Mouse (Mus musculus) midbrain, embryonic 14.5 days (tissue): ENCODE measurements at regions not wholly inside any gene's neighbourhood (a gene's known extent, or its start where the extent isn't known, plus 50 kb on each side); places are given as distances from the start of the nearest gene placed in this dataset.

Source experiments
- ATAC-seq: fragments of 200-750 bp; cut with Nextera tagmentation; 2 replicates; pipeline ENCODE4 v1.8.0; 2017; ENCODE audit warnings: moderate number of reproducible peaks, moderate library complexity; ENCODE audit not compliant: low FRiP score, low TSS enrichment
- DNase-seq: peaks from one replicate; pipeline ENCODE4 v3.0.0-alpha.2; 2015
- H3K27ac ChIP-seq: fragments of 300-500 bp; sonication (generic); replicated peaks from 2 replicates; pipeline ENCODE4 v1.5.1; 2014; ENCODE audit warnings: mild to moderate bottlenecking, low read depth, low read length, moderate library complexity
- H3K27me3 ChIP-seq: fragments of 300-500 bp; sonication (generic); 2 replicates; pipeline ENCODE4 v1.6.1; 2014; ENCODE audit warnings: low read length, control low read depth, mixed read lengths; ENCODE audit not compliant: control insufficient read depth, insufficient read depth
- H3K36me3 ChIP-seq: fragments of 300-500 bp; sonication (generic); 2 replicates; pipeline ENCODE4 v1.6.1; 2014; ENCODE audit warnings: low read length, control low read depth; ENCODE audit not compliant: control insufficient read depth, insufficient read depth
- H3K4me1 ChIP-seq: fragments of 300-500 bp; sonication (generic); 2 replicates; pipeline ENCODE4 v1.6.1; 2014; ENCODE audit warnings: mild to moderate bottlenecking, antibody characterized with exemption, low read length, control low read depth; ENCODE audit not compliant: control insufficient read depth, insufficient read depth
- H3K4me2 ChIP-seq: fragments of 300-500 bp; sonication (generic); 2 replicates; pipeline ENCODE4 v1.6.1; 2014; ENCODE audit warnings: mild to moderate bottlenecking, low read length, moderate library complexity
- H3K4me3 ChIP-seq: fragments of 300-500 bp; sonication (generic); replicated peaks from 2 replicates; pipeline ENCODE4 v1.5.1; 2014; ENCODE audit warnings: low read depth, low read length
- H3K9ac ChIP-seq: fragments of 300-500 bp; sonication (generic); replicated peaks from 2 replicates; pipeline ENCODE4 v1.6.1; 2014; ENCODE audit warnings: mild to moderate bottlenecking, low read length, moderate library complexity
- H3K9me3 ChIP-seq: fragments of 300-500 bp; sonication (generic); 2 replicates; pipeline ENCODE4 v1.6.1; 2016; ENCODE audit warnings: low read length, control low read depth, mixed read lengths; ENCODE audit not compliant: control insufficient read depth
- WGBS: fragments of 180-500 bp; shearing (Covaris S2); extraction: QIAGEN DNeasy Blood & Tissue Kit; methylation state at CpG from one replicate; pipeline ENCODE4 v1.1.7; 2014; 5-methylcytosine and 5-hydroxymethylcytosine counted together

DNA sequence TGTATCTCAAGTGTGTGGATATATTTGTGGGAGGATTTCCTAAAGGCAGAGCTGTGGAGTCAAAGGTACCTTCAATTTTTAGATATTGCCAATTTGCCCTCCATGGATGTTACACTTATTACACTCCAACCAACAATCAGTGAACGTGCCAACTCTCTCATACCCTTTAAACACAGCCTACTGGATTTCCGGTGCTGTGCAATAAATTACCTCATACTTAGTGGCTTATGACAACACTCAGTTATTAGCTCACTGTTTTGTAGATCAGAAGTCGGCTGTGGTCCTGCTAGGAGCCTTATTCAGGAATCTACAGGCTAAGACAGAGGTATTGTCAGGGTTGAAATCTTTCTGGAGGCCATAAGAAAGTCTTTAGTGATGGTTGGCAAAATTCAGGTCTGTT lies 77.2 kb downstream of the Ddx3x start:
- DNase-seq: no peak
- Histone ChIP-seq H3K27ac (no peak overlapping the region), H3K9ac (no peak overlapping the region), H3K4me2 (no peak overlapping the region), H3K9me3 (no peaks in the 10 kb centered on the region), H3K4me3 (no peak overlapping the region), H3K4me1 (no peaks in the 10 kb centered on the region), H3K36me3 (no peaks in the 10 kb centered on the region), H3K27me3 (no peaks in the 10 kb centered on the region)
- ATAC-seq: no peak
- 84% methylated on average over 3 of the region's 3 CpGs for WGBS

DNA sequence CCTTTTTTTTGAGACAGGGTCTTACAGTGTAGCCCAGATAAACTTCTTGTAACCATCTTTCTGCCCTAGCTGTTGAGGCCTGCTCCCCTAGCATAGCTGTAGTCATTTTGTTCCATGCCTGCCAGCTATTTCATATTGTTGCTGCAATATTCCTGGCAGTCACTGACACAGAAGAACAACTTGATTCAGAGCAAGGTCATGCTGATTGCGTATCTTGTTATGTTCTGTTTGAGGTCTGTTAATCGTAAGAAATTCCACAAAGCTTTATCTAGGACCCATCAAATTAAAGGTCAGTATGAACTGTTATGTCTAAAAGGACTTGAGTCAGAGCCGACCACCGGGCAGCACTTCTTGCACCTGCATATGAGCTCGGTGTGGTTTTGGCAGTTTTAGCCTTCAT lies 79.7 kb downstream of the Ddx3x start:
- Histone ChIP-seq H3K4me1 (no peaks in the 10 kb centered on the region), H3K9me3 (no peaks in the 10 kb centered on the region), H3K4me2 (no peak overlapping the region), H3K4me3 (no peak overlapping the region), H3K9ac (no peak overlapping the region), H3K27ac (no peak overlapping the region), H3K36me3 (no peaks in the 10 kb centered on the region), H3K27me3 (no peaks in the 10 kb centered on the region)
- ATAC-seq (no peak), DNase-seq (no peak)
- 94% methylated on average over 5 of the region's 5 CpGs for WGBS

- Histone ChIP-seq H3K27ac (no peak overlapping the region), H3K9me3 (no peaks in the 10 kb centered on the region), H3K27me3 (no peaks in the 10 kb centered on the region), H3K9ac (no peak overlapping the region), H3K36me3 (no peaks in the 10 kb centered on the region), H3K4me3 (no peak overlapping the region), H3K4me2 (no peak overlapping the region), H3K4me1 (no peaks in the 10 kb centered on the region)
- 85% methylated on average over 4 of the region's 4 CpGs for WGBS
- ATAC-seq: no peak
- no peak for DNase-seq
These were observed 89.5 kb downstream of the Ddx3x start for GRCm38 (mm10) chrX:13370319-13370718.

DNA sequence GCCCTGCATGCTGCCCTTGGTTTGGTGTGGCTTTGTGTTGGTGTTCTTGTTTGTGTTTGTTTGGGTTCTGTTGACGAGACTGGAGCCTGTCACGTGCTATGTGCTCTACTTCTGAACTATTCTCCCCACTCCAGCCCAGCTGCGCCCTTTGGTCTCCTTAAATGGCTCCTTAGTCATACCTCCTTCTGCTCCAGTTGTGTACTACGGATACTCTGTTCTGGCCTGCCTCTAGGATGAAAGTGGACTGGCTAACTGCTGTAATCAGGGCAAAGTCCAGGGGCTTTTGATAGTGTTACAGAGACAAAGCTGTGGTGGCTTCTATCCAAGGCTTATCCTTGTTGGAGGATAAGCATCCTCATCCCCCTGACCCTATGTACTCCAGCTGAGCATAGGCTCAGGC lies 92.0 kb downstream of the Ddx3x start:
- WGBS: 80% methylated on average over 4 of the region's 4 CpGs
- H3K9ac ChIP-seq: no peak overlapping the region
- H3K27me3 ChIP-seq: no peaks in the 10 kb centered on the region
- H3K4me3 ChIP-seq: no peak overlapping the region
- ATAC-seq (no peak), DNase-seq (no peak)
- H3K4me2 ChIP-seq: no peak overlapping the region
- no peaks in the 10 kb centered on the region for H3K9me3 ChIP-seq
- no peaks in the 10 kb centered on the region for H3K4me1 ChIP-seq
- no peak overlapping the region for H3K27ac ChIP-seq
- H3K36me3 ChIP-seq: no peaks in the 10 kb centered on the region

GRCm38 (mm10) chrX:13386354-13386753 lies 79.6 kb upstream of the Nyx start:
- Histone ChIP-seq H3K4me1 (no peaks in the 10 kb centered on the region), H3K27me3 (no peaks in the 10 kb centered on the region), H3K36me3 (no peaks in the 10 kb centered on the region), H3K4me3 (no peak overlapping the region), H3K9me3 (0 out of 2 replicates have a peak, but pooled peaks cover 2% of the 10 kb centered on the region), H3K4me2 (no peak overlapping the region), H3K27ac (no peak overlapping the region), H3K9ac (no peak overlapping the region)
- no peak for DNase-seq
- no peak for ATAC-seq
- 91% methylated on average over 9 of the region's 9 CpGs for WGBS

- Histone ChIP-seq H3K4me3 (no peak overlapping the region), H3K36me3 (no peaks in the 10 kb centered on the region), H3K27me3 (no peaks in the 10 kb centered on the region), H3K27ac (no peak overlapping the region), H3K4me2 (no peak overlapping the region), H3K4me1 (no peaks in the 10 kb centered on the region), H3K9me3 (no peaks in the 10 kb centered on the region), H3K9ac (no peak overlapping the region)
- DNase-seq (no peak), ATAC-seq (no peak)
These were observed 67.4 kb upstream of the Nyx start for GRCm38 (mm10) chrX:13398466-13398865.

DNA sequence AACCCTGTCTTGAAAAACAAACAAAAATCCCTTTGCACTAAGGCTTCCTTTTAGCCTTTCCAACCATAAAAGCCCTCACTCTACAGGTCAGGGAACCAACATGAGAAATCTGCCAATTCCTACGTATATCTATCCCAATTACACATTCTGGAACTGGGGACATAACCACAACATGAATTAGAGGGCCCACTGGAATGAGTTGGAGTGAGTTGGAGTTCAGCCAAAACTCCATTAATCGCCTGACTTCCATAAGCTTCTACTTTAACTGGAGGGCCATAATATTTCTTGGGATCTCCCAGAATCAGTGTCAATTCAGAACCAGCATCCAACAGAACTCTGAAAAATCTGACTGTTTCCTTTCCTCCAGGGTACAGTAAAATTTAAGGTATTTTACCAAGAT lies 53.2 kb upstream of the Nyx start:
- no peaks in the 10 kb centered on the region for H3K4me1 ChIP-seq
- no peak overlapping the region for H3K4me3 ChIP-seq
- ATAC-seq (no peak), DNase-seq (no peak)
- no peak overlapping the region for H3K4me2 ChIP-seq
- no peak overlapping the region for H3K27ac ChIP-seq
- H3K36me3 ChIP-seq: no peaks in the 10 kb centered on the region
- 66% methylated on average over 2 of the region's 2 CpGs for WGBS
- no peak overlapping the region for H3K9ac ChIP-seq
- H3K27me3 ChIP-seq: no peaks in the 10 kb centered on the region
- H3K9me3 ChIP-seq: no peaks in the 10 kb centered on the region

DNA sequence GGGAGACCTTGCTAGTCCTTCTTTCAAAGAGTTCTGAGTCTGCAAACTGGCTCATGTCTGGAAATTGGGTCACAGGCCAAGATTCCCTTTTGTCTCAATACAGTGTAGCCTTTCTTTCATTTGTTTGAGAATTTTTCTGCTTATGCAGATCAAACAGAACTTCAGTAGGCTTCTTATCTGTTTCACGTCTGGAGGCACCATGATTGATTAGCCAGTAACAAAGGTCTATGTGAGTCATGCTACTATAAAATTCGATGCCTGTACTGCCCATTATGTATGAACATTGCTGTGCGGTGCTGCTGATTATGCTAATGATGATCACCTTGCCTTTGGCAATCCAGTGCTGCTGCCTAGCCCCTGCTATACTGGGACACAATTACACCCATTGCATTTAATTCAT lies 52.8 kb upstream of the Nyx start:
- H3K27me3 ChIP-seq: no peaks in the 10 kb centered on the region
- no peaks in the 10 kb centered on the region for H3K4me1 ChIP-seq
- no peak overlapping the region for H3K4me2 ChIP-seq
- no peak overlapping the region for H3K9ac ChIP-seq
- no peak overlapping the region for H3K4me3 ChIP-seq
- 38% methylated on average over 3 of the region's 3 CpGs for WGBS
- DNase-seq: no peak
- no peaks in the 10 kb centered on the region for H3K36me3 ChIP-seq
- ATAC-seq: no peak; the same call in 1 of the 2 replicates
- H3K27ac ChIP-seq: no peak overlapping the region
- no peaks in the 10 kb centered on the region for H3K9me3 ChIP-seq
